Mouse (Mus musculus) large intestine, adult 2 months (tissue): ENCODE results near the gene Btbd35f2. TPM values are rescaled to one million over a fixed set of nuclear protein-coding genes. Genes with fewer than 3 reads are reported as not detected.
"Not testable (repeated sequence)": the region's sequence is repeated elsewhere in the genome, so short reads cannot be mapped to it uniquely, and the experiment has no call there.

Experiments
- DNase-seq: peaks from one replicate; pipeline ENCODE4 v3.0.0-alpha.2; 2012; ENCODE audit warnings: low read depth, low spot score
- WGBS: fragments of 180-500 bp; shearing (Covaris S2); methylation state at CpG from one replicate; pipeline ENCODE4 v1.1.7; 2018; 5-methylcytosine and 5-hydroxymethylcytosine counted together
- polyA plus RNA-seq: library from polyadenylated mRNA; depleted of rRNA; stranded (reverse); fragments of >200 nt; gene quantifications from 2 replicates; pipeline ENCODE4 v1.2.3, GENCODE M21; 2012; rRNA removed

Btbd35f2 gene
- polyA plus RNA-seq = not detected in 2 replicates

GRCm38 (mm10) chrX:32278094-32278493 lies at the start of gene Btbd35f2:
Gene Btbd35f2 (plus strand): TSS chrX:32278394.
- not testable (repeated sequence) for DNase-seq
- 100% methylated on average over 1 of the region's 3 CpGs for WGBS

Other genes starting within 250 kb of the Btbd35f2 start
- gene Btbd35f22, start 230.6 kb upstream of the Btbd35f2 start, polyA plus RNA-seq = not detected in 2 replicates